In the genomic region with DNA sequence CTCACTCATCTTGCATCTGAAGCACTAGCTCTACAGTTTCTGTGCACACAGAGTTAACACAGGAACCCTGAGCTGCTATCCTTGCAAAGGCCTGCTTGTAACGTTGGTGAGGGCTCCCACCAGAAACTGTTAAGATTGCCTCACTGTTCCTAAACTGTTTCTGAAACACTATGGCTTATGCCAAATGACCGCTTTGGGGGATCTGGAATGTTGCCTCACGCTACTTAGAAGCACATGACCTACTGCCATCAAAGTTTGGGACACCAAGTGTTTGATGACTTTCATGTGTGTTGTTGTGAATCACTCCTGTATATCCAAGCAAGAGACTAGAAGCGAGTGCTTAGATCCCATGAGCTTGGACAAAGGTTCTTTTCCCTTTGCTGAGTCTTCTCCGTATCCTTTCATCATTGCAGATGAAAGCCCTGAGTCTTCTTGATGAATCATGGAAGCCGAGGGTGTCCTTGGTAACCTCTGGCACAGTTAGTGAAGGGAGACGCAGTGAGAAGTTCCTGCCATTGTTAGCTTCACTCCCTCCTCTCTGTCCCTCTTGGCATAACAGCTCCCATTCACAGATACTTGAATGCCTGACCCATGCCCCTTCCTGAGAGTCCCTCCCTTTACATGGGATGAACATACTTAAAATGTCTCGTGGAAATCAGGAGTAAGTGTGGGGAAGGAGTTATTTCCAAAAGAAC, we compare ENCODE assay signal across 24 mouse cellular contexts. TPM values are rescaled to one million over a fixed set of nuclear protein-coding genes. Genes with fewer than 3 reads are reported as not detected.
"Had no signal": no experiment of that assay in that cellular context is flagged by ENCODE, and none has a peak within 500 bp of the region (broad histone marks: within the 10 kb centered on the region; RNA-seq: fewer than 3 reads in every experiment).

No protein-coding gene starts in this region.

- ATAC-seq: intestine, postnatal 0 days; liver, embryonic 12.5 days; midbrain, embryonic 15.5 days had no signal

- H3K27me3 ChIP-seq: kidney, embryonic 15.5 days; limb, embryonic 13.5 days; midbrain, embryonic 12.5 days; midbrain, embryonic 15.5 days; neural tube, embryonic 12.5 days; neural tube, embryonic 15.5 days had no signal

- H3K4me2 ChIP-seq: kidney, embryonic 15.5 days; limb, embryonic 13.5 days; liver, embryonic 12.5 days; liver, embryonic 15.5 days; lung, embryonic 14.5 days; midbrain, embryonic 12.5 days; midbrain, embryonic 15.5 days; neural tube, embryonic 12.5 days; neural tube, embryonic 15.5 days had no signal

- H3K27ac ChIP-seq: kidney, embryonic 15.5 days; limb, embryonic 10.5 days; limb, embryonic 13.5 days; liver, embryonic 12.5 days; liver, embryonic 15.5 days; midbrain, embryonic 12.5 days; midbrain, embryonic 15.5 days; neural tube, embryonic 12.5 days; neural tube, embryonic 15.5 days; stomach, postnatal 0 days had no signal

- H3K36me3 ChIP-seq: liver, embryonic 12.5 days; liver, embryonic 15.5 days had no signal

- H3K9me3 ChIP-seq: kidney, embryonic 15.5 days; limb, embryonic 10.5 days; limb, embryonic 13.5 days; liver, embryonic 12.5 days; liver, embryonic 15.5 days; midbrain, embryonic 12.5 days; midbrain, embryonic 15.5 days; neural tube, embryonic 12.5 days; neural tube, embryonic 15.5 days had no signal

- DNase-seq: kidney, adult 2 months; kidney, postnatal 10 days; kidney, postnatal 36 days; layer of hippocampus, adult 9-11 months; liver; lung, embryonic 14.5 days; right cerebral cortex, adult 18-20 months; right cerebral cortex, postnatal 14 days; right cerebral cortex, postnatal 4 days; thymus, adult 2 months; thymus, postnatal 14 days; thymus, postnatal 4 days had no signal

- H3K4me3 ChIP-seq: kidney, embryonic 15.5 days; limb, embryonic 10.5 days; limb, embryonic 13.5 days; liver, embryonic 12.5 days; liver, embryonic 15.5 days; midbrain, embryonic 12.5 days; midbrain, embryonic 15.5 days; neural tube, embryonic 12.5 days; neural tube, embryonic 15.5 days had no signal

- H3K9ac ChIP-seq: kidney, embryonic 15.5 days; limb, embryonic 13.5 days; liver, embryonic 12.5 days; liver, embryonic 15.5 days; lung, embryonic 14.5 days; midbrain, embryonic 12.5 days; midbrain, embryonic 15.5 days; neural tube, embryonic 12.5 days; neural tube, embryonic 15.5 days had no signal

RNA-seq across cellular contexts. Expression of a gene that starts 5.9 kb away (rescaled TPM):
- total RNA-seq: megakaryocyte progenitor cell, adult 5-6 weeks had no signal
